Mouse (Mus musculus) thymus, adult 18-20 months (tissue): ENCODE results near the gene Ccdc62.
A peak's percentile ranks its signal among the peaks of the same experiment; 100 is the strongest.

Source experiments
- DNase-seq, 2 experiments: peaks; one replicate each; pipeline ENCODE4 v3.0.0; 2022; ENCODE audit warnings: mixed read lengths in 2 of 2

Ccdc62 gene

DNA sequence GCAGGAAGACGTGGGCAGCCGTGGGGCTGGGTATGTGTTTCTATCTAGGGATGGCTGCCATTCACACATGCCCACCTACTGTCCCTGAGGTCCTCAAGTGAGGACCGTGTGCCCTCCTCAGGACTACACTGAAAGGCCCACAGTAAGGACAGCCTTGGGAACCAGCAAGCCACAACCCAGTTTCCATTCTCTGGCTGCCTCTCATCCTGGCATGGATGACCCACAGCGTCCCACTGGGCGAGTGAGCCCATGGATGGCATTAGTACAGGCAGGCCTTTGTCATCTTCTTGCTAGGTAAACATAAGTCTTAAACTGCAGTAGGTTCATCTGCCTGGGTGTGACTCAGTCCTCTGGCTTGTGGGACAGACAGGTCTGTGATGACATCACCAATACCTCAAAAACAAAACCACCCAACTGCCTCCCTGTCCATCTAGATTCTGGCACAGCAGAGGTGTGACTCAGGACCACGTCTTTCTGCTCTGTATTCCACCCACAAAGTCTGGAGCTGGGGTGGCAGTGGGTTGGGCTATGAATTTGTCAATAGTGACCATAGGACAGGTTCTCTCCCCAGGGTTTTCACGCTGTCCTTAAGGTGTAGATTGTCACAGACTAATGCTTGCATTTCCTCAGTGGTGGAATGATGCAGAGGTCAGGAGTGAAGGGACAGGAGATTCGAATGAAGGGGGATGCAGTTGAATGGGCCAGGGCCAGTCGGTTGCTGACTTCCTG is 50.2 kb downstream of the Ccdc62 start:
- DNase-seq, result no peak

DNA sequence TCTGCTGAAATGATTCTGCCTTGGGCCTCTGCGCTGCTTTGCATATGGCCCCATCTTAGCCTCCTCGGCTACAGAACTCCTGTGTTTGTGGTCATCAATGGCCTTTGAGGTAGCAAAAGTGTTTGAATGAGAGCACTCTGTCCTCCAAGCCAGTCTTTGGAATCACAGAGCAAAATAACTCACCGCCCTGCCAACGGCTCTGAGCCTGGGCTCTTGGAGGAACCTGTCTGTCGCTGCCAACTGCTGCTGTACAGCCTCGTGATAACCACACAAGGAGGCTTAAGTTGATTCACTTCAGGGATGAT is 50.7 kb downstream of the Ccdc62 start:
- DNase-seq, result no peak

DNA sequence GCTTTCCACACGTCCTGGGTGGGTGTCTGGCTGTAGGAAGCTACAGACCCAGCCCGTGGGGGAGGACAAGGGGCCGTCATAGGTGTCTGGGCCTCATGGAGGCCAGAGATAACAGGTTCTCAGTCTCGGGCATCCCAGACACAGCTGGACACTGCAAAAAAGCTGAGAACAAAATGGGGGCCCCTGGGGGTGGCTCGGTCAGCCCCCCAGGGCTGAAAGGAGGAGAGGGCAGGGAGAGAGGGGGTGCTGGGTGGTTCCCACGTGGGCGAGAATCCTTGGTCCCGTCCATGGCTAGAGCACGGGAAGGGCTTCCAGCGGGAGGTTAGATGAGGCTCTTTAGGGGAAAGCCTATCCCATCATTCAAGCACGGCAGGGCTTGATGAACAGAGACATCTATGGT is 52.4 kb downstream of the Ccdc62 start:
- no peak for DNase-seq

DNA sequence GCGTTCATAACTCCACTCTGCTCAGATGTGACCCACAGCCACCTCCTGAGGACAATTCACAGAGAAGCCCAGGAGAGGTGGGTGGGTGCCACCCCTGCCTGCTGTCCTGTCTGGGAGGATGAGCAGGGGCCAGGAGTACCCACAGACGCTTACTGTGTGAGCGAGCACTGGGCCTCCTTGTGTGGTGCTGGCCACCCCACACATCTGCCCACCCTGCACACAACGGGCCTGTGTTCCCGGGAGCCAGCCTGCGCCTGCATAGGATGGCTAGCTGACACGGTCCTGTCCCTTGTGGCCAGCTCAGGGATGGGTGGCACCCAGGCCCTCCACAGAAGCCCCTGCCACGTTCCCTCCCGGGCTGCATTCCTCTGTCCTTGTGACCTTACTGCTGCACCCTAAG is 55.0 kb downstream of the Ccdc62 start:
- no peak for DNase-seq

DNA sequence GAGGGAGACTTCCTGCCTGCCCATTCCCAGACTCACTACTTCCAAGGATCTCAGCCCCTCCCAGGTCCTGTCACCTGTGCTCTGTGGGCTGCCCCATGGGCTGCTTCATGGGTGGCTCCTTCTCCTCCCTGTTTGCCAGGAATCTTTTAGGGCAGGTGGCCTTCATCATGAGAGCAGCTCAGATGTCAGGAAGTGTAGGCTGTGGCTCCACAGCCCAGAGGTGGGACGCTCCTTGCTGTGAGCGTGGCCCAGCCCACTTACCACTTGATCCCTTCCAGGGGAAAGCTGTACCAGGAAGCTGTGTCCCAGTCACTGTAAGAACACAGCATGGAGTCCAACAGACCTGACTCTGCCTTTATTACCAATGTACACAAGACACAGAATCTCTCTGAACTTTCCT is 56.4 kb downstream of the Ccdc62 start:
- DNase-seq, result no peak

DNA sequence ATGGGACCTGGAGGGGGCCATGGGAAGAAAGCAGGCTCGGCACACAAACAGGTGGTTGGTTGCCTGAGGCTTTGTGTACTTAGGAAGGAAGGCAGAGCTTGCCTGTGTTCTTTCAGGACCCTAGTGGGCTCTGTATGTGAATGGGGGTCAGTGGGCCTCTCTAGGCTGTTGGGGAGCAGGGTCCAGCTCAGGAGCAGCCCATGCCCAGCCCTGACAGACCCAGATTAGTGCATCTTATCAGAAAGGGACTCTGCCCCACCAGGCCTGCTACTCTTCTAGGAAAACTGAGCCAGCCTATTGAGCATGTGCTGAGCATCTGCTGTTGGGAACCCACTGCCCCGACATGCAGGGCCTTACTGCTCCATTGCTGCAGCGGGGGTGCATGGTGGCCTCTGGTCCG is 57.0 kb downstream of the Ccdc62 start:
- DNase-seq, result no peak

DNA sequence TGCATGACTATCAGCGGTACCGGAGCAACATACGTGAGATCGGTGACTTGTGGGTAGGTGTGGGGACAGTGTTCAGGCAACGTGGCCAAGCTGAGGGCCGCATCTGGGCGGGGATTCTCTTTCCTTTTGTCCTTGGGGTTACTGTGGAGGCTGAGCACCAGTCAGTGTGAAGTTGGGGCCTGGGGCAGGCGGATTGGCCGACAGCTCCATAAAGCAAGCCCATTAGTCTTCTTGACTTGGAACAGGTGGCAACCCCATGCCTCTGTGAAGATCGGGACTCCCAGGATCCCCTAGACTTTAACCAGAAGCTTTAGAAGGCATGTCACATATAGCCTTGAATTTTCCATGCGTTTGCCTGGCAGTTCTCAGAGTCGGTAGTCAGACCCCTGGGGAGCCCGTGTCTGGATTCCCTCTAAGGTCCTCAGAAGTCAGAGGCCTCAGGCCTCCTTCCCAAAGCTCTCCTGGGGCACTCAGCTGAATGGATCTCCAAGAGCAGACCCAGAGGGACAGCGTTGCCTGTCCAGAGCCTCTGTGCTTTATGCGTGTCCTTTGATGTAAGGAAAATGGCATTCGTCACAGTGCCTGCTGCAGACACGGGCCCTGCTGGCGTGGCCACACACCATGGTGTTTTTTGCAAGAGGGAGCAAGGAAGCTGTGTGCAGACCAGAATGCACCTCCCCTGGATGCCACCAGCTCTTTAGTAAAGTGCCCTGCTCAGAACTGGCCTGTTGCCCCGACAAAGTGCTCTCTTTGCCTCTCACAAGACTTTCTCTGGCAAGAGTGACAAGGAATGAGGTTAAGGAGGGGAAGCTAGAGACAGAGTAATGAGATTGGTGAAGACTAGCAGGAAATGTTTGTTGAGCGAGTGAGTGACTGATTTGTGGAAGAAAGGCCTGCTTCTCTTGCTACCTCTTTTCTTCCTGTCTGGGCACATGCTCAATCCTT is 59.7 kb downstream of the Ccdc62 start:
- no peak for DNase-seq

DNA sequence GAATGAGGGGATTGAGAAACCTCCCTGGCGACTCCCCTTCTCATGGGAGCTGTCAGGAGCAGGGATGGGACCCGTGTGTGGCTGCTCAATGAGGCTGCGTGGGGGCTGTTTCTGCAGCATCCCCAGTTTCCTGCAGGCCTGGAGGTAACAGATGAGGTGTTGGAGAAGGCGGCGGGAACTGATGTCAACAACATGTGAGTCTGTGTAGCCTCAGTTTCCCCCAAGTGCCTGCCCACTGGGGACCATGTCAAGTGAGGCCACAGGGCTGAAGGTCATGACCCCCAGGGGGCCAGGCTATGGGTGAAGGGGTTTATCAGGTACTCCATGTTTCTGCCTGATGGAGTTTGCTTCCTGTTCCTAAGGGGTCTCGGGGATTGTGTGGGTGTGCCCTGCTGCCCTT is 60.8 kb downstream of the Ccdc62 start:
- DNase-seq, result no peak

- DNase-seq, result no peak
These were observed 61.7 kb downstream of the Ccdc62 start for GRCm38 (mm10) chr5:123992193-123992637.

DNA sequence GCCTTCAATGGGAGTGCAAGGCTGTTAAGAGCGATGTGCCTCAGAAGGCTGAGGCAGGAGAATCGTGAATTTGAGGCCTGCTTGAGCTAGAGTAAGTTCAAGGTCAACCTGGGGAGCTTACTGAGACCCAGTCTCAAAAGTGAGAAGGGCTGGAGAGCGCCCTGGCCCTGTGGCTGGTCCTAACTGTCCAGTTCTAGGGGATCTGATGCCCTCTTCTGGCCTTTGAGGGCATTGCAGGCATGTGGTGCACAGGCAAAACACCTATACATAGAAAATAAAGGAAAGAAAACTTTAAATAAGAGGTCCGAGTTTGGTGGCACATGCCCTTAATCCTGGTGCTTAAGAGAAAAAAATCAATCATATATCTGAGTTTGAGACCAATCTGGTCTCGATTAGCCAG is 62.3 kb downstream of the Ccdc62 start:
- DNase-seq, result peak in 1 of 2 experiments; percentile 54

DNA sequence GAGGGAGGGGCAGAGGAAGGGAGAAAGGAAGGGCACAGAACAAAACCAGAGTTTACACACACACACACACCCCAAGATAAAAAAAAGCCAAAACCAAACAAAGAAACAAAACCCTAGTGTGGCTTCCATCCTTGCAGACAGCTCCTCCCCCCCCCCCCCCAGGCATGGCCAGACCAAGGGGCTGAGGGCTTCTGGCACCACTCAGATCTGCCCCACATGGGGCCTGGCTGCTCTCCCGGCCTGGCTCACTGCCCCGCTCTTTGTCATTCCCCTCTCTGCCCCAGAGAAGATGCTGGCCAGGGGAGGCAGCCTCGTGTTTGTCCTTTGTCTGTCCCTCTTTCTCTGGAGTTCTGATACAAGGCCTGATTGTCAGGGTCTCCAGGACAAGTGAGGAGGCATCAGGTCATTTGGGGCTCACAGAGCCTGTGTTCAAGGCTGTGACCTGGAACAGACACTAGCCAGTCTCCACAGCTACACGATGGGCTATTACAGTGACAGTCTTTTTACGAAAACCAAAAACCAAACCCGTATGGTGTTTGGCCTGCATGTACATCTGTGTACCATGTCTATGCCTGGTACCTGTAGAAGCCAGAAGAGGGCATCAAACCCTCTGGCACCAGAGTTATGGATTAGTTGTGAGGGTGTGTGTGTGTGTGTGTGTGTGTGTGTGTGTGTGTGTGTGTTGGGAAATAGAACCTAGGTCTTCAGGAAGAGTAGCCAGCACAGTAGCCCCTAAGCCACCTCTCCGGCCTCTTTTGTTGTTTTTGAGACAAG is 63.0 kb downstream of the Ccdc62 start:
- DNase-seq, result no peak

DNA sequence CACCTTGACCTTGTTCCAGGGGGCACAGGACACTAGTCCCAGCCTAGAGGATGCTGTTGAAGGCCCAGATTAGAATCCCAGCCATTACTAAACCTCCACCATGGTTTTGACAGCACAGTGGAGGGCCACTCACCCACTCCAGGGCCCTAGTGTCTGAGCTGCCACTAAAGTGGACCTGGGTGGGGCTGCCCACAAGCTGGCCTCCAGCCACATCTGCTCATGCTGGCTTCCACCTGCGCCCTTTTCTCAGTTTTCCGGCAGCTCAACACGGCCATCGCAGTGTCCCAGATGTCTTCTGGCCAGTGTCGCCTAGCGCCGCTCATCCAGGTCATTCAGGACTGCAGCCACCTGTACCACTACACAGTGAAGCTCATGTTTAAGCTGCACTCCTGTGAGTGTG is 64.0 kb downstream of the Ccdc62 start:
- DNase-seq, result no peak

DNA sequence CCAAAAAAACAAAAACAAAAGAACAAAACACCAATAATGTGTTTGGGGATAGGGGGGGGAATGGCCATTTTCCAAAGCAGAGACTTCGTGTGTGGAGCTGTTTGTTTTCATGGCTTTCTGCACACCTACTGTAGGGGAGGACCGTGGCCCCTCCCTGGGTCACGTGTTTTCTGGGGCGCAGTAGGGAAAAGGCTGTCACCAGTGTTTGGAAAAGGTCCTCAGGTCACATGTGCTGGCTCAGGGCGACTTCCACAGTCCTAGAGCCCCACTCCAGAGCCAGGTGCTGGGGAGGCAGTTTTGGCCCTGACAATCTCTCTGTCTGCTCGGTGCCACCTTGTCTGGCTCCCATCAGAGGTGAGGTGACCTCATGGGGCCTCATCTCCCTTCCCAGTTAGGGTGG is 64.9 kb downstream of the Ccdc62 start:
- DNase-seq, result no peak

GRCm38 (mm10) chr5:123996194-123996593 is 65.7 kb downstream of the Ccdc62 start:
- DNase-seq, result no peak

DNA sequence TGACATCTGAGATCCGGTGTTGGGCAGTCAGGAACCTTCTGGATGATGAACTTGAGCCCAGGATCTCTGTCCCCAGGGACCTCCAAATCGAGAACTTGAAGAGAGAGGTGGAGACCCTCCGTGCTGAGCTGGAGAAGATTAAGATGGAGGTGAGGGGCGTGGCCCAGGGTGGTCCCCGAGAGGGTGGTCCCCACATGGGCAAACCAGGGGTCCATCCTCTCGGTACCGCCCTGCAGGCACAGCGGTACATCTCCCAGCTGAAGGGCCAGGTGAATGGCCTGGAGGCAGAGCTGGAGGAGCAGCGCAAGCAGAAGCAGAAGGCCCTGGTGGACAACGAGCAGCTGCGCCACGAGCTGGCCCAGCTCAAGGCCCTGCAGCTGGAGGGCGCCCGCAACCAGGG is 66.2 kb downstream of the Ccdc62 start:
- DNase-seq, result no peak

- DNase-seq, result no peak
These were observed 66.8 kb downstream of the Ccdc62 start for GRCm38 (mm10) chr5:123997211-123997751.

DNA sequence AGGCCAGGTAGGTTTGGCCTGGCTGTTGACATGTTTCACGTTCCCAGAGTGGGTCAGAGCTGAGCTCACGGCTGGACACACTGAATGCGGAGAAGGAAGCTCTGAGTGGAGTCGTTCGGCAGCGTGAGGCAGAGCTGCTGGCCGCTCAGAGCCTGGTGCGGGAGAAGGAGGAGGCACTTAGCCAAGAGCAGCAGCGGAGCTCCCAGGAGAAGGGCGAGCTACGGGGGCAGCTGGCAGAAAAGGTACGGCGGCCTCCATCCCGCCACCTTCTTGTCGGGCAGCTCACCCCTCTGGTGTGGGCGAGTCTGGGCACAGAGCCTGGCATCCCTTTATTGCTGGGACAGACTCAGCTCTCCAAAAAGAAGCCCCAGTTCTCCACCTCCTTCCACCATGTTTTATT is 67.3 kb downstream of the Ccdc62 start:
- no peak for DNase-seq

DNA sequence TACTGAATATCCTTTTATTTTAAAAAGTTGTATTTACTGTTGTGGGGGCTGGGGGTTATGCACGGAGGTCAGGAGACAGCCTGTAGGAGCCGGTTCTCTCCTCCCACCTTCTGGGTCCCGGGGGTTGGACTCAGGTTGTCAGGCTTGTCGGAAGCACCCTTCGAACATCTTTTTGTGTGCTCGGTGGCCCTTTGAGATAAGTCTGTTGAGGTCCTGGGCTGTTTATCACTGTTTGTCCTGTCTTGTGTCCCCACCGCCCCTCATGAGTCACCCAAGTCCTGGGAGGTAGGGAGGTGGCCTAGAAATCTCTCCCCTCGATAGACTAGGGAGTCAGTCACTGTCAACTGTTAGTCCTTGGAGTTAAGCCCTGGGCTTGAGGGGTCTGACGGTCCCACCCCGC is 67.9 kb downstream of the Ccdc62 start:
- DNase-seq, result no peak

DNA sequence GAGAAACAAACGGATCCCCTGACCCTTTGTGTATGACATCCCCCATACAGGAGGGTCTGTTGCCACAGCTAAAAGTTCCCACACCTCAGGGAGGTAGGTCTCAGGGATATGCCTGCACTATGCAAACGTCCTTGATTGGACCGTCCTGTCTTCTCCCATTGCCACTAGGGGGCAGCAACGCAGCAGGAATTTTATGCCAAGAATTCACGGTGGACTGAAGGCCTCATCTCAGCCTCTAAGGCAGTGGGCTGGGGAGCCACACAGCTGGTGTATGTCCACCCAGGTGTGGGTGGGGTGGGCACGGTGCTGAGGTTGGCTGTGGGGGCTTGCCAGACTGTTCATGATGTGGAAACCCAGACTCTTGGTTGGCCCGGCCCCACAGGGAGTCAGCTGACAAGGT is 70.3 kb downstream of the Ccdc62 start:
- DNase-seq, result peak; percentile 67 to 77

- no peak for DNase-seq
These were observed 70.8 kb downstream of the Ccdc62 start for GRCm38 (mm10) chr5:124001274-124001673.

DNA sequence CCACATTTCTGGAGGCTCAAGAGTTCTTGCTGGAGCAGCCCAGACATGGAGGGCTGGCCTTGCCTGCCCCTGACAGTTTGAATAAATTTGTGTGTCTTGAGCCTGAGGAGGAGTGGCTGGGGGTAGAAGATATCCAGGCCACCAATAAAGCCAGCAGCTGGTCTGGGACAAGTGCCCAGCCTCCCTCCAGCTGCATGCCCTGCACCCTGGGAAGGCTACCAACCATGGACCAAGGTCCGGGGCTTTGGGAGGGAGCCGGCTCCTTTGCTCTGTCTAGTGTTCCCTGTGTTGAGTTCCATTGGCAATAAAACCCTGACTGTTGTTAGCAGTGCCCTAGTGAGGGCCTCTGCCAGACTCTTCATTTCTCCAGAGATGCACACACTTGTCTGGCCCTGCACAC is 72.4 kb downstream of the Ccdc62 start:
- DNase-seq, result no peak

GRCm38 (mm10) chr5:124003375-124003774 is 72.9 kb downstream of the Ccdc62 start:
- no peak for DNase-seq
